Mouse (Mus musculus) liver, embryonic 14.5 days (tissue): ENCODE data around the gene Wfdc13.

Experiments used
- CTCF ChIP-seq: IDR thresholded peaks from 2 replicates; pipeline ENCODE4 v1.5.1; 2016; ENCODE audit warnings: antibody characterized with exemption, low read depth, control low read depth
- EP300 ChIP-seq: IDR thresholded peaks from 2 replicates; pipeline ENCODE4 v1.6.1; 2016; ENCODE audit warnings: antibody characterized with exemption, low read depth

GRCm38 (mm10) chr2:164731719-164732118 lies 46.8 kb downstream of the Wfdc13 start:
- TF ChIP-seq CTCF (no peak), EP300 (no peak)
